Mouse (Mus musculus): ENCODE measurements at regions not wholly inside any gene's neighbourhood (a gene's known extent, or its start where the extent isn't known, plus 50 kb on each side); places are given as distances from the start of the nearest gene placed in this dataset.

GRCm38 (mm10) chr6:141065724-141066123 lies 183.3 kb upstream of the Pde3a start:
- no peak for TF ChIP-seq POLR2A (IDR thresholded peaks at IDR 0.05; ENCODE audit: insufficient read depth, low read depth, low read length)
- no peak for TF ChIP-seq CTCF (IDR thresholded peaks at IDR 0.05; ENCODE audit: insufficient read depth, low read depth, low read length)
- Histone ChIP-seq H3K27ac (ENCODE audit: insufficient read depth, low read depth, low read length) (no peak overlapping the region), H3K4me3 (ENCODE audit: insufficient read depth, low read depth, low read length) (no peak overlapping the region), H3K4me1 (ENCODE audit: control insufficient read depth, insufficient read depth, low read length) (no peaks in the 10 kb centered on the region)
- WGBS: 84% methylated on average over 4 of the region's 4 CpGs

- H3K27ac ChIP-seq (ENCODE audit: insufficient read depth, low read depth, low read length): no peak overlapping the region
- H3K4me1 ChIP-seq (ENCODE audit: control insufficient read depth, insufficient read depth, low read length): no peaks in the 10 kb centered on the region
- no peak for TF ChIP-seq POLR2A (IDR thresholded peaks at IDR 0.05; ENCODE audit: insufficient read depth, low read depth, low read length)
- WGBS: 68% methylated on average over 6 of the region's 6 CpGs
- no peak overlapping the region for H3K4me3 ChIP-seq (ENCODE audit: insufficient read depth, low read depth, low read length)
These were observed 180.1 kb upstream of the Pde3a start for GRCm38 (mm10) chr6:141068861-141069467.

- Histone ChIP-seq H3K4me1 (ENCODE audit: control insufficient read depth, insufficient read depth, low read length) (no peaks in the 10 kb centered on the region), H3K27ac (ENCODE audit: insufficient read depth, low read depth, low read length) (no peak overlapping the region), H3K4me3 (ENCODE audit: insufficient read depth, low read depth, low read length) (no peak overlapping the region)
- TF ChIP-seq POLR2A (IDR thresholded peaks at IDR 0.05; ENCODE audit: insufficient read depth, low read depth, low read length) (no peak), CTCF (IDR thresholded peaks at IDR 0.05; ENCODE audit: insufficient read depth, low read depth, low read length) (no peak)
- WGBS: 91% methylated on average over 6 of the region's 6 CpGs
These were observed 179.2 kb upstream of the Pde3a start for GRCm38 (mm10) chr6:141069896-141070295.

GRCm38 (mm10) chr6:141071507-141071906 lies 177.6 kb upstream of the Pde3a start:
- 76% methylated on average over 2 of the region's 2 CpGs for WGBS
- TF ChIP-seq CTCF (IDR thresholded peaks at IDR 0.05; ENCODE audit: insufficient read depth, low read depth, low read length) (no peak), POLR2A (IDR thresholded peaks at IDR 0.05; ENCODE audit: insufficient read depth, low read depth, low read length) (no peak)
- Histone ChIP-seq H3K27ac (ENCODE audit: insufficient read depth, low read depth, low read length) (no peak overlapping the region), H3K4me1 (ENCODE audit: control insufficient read depth, insufficient read depth, low read length) (no peaks in the 10 kb centered on the region), H3K4me3 (ENCODE audit: insufficient read depth, low read depth, low read length) (no peak overlapping the region)

- H3K4me3 ChIP-seq (ENCODE audit: insufficient read depth, low read depth, low read length): no peak overlapping the region
- 73% methylated on average over 9 of the region's 9 CpGs for WGBS
These were observed 157.8 kb upstream of the Pde3a start for GRCm38 (mm10) chr6:141091076-141091780.

GRCm38 (mm10) chr6:141091781-141092140 lies 157.3 kb upstream of the Pde3a start:
- no peaks in the 10 kb centered on the region for H3K4me1 ChIP-seq (ENCODE audit: control insufficient read depth, insufficient read depth, low read length)
- H3K27ac ChIP-seq (ENCODE audit: insufficient read depth, low read depth, low read length): no peak overlapping the region
- no peak overlapping the region for H3K4me3 ChIP-seq (ENCODE audit: insufficient read depth, low read depth, low read length)
- no peak for TF ChIP-seq CTCF (IDR thresholded peaks at IDR 0.05; ENCODE audit: insufficient read depth, low read depth, low read length)
- no peak for TF ChIP-seq POLR2A (IDR thresholded peaks at IDR 0.05; ENCODE audit: insufficient read depth, low read depth, low read length)
- 82% methylated on average over 6 of the region's 6 CpGs for WGBS

More at GRCm38 (mm10) chr6:141091076-141091780, 157.8 kb upstream of the Pde3a start:
- no peak overlapping the region for H3K27ac ChIP-seq (ENCODE audit: insufficient read depth, low read depth, low read length)
- no peak for TF ChIP-seq CTCF (IDR thresholded peaks at IDR 0.05; ENCODE audit: insufficient read depth, low read depth, low read length)
- H3K4me1 ChIP-seq (ENCODE audit: control insufficient read depth, insufficient read depth, low read length): no peaks in the 10 kb centered on the region

- no peak overlapping the region for H3K27ac ChIP-seq (ENCODE audit: insufficient read depth, low read depth, low read length)
- TF ChIP-seq CTCF (IDR thresholded peaks at IDR 0.05; ENCODE audit: insufficient read depth, low read depth, low read length) (no peak), POLR2A (IDR thresholded peaks at IDR 0.05; ENCODE audit: insufficient read depth, low read depth, low read length) (no peak)
- H3K4me3 ChIP-seq (ENCODE audit: insufficient read depth, low read depth, low read length): no peak overlapping the region
- 75% methylated on average over 13 of the region's 13 CpGs for WGBS
- H3K4me1 ChIP-seq (ENCODE audit: control insufficient read depth, insufficient read depth, low read length): no peaks in the 10 kb centered on the region
These were observed 151.5 kb upstream of the Pde3a start for GRCm38 (mm10) chr6:141097338-141098122.

- no peak overlapping the region for H3K27ac ChIP-seq (ENCODE audit: insufficient read depth, low read depth, low read length)
- WGBS: 88% methylated on average over 5 of the region's 5 CpGs
- no peaks in the 10 kb centered on the region for H3K4me1 ChIP-seq (ENCODE audit: control insufficient read depth, insufficient read depth, low read length)
- no peak overlapping the region for H3K4me3 ChIP-seq (ENCODE audit: insufficient read depth, low read depth, low read length)
- TF ChIP-seq POLR2A (IDR thresholded peaks at IDR 0.05; ENCODE audit: insufficient read depth, low read depth, low read length): no peak
- no peak for TF ChIP-seq CTCF (IDR thresholded peaks at IDR 0.05; ENCODE audit: insufficient read depth, low read depth, low read length)
These were observed 130.8 kb upstream of the Pde3a start for GRCm38 (mm10) chr6:141118287-141118686.

Data from olfactory bulb, adult 2 months (tissue).